Mouse (Mus musculus) C2C12 (cell line): ENCODE measurements around the gene Nrp2.

Source experiments
- CTCF ChIP-seq: IDR thresholded peaks from one replicate; pipeline ENCODE4 v1.5.1; 2011; ENCODE audit not compliant: control insufficient read depth, insufficient read depth, insufficient read length
- MAX ChIP-seq: IDR thresholded peaks from one replicate; pipeline ENCODE4 v1.6.1; 2011; ENCODE audit warnings: mild to moderate bottlenecking, control low read depth

DNA sequence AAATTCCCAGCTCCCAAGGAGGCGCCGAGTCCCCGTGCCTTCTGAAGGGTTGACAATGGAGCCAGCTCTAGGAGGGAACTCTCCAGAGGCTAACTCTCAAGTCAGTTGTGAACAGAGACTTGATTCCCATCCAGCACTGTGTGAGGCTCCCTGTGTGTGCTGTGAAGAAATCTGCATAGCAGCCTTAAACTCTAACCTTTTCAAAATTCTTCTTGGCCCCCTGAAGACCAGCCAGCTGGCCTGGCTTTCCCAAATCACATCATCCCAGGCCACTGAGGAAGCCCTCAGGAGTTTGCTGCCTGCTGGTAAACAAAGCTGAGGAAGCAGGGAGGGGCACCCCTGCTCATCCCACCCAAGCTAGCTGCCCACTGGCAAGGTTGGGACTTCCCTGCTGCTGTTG, 39.0 kb downstream of the Nrp2 start:
- TF ChIP-seq CTCF, result no peak
- no peak for TF ChIP-seq MAX
